In genomic region chr2:157057758-157058157, GRCm38 (mm10) we compare ENCODE assay signal across 13 mouse cellular contexts. TPM values are rescaled to one million over a fixed set of nuclear protein-coding genes. Genes with fewer than 3 reads are reported as not detected.
DNase-seq lines count a peak whose midpoint lies in the region; ATAC-seq and TF ChIP-seq lines count a peak whose summit lies in the region.
"Had no signal": no experiment of that assay in that cellular context is flagged by ENCODE, and none has a peak within 500 bp of the region (broad histone marks: within the 10 kb centered on the region; RNA-seq: fewer than 3 reads in every experiment).

No protein-coding gene starts in this region.

- no peaks in the 10 kb centered on the region for H3K9me3 ChIP-seq in heart, embryonic 13.5 days
- no peaks in the 10 kb centered on the region for H3K9me3 ChIP-seq in heart, embryonic 11.5 days (replicated peaks; ENCODE audit: control insufficient read depth, low read length)
- no peaks in the 10 kb centered on the region for H3K9me3 ChIP-seq in midbrain, embryonic 10.5 days (replicated peaks)
- H3K9me3 ChIP-seq in midbrain, postnatal 0 days (ENCODE audit: low read length): no peaks in the 10 kb centered on the region
- H3K9me3 ChIP-seq in forebrain, embryonic 14.5 days (replicated peaks; ENCODE audit: control insufficient read depth, low read length): no peaks in the 10 kb centered on the region
- H3K9me3 ChIP-seq in midbrain, embryonic 14.5 days (ENCODE audit: control insufficient read depth, low read length): no peaks in the 10 kb centered on the region

- no peaks in the 10 kb centered on the region for H3K27me3 ChIP-seq in heart, embryonic 13.5 days (replicated peaks)
- H3K27me3 ChIP-seq in heart, embryonic 11.5 days (ENCODE audit: control insufficient read depth, insufficient read depth, low read length): no peaks in the 10 kb centered on the region
- no peaks in the 10 kb centered on the region for H3K27me3 ChIP-seq in midbrain, embryonic 10.5 days (ENCODE audit: low read depth, poor library complexity, severe bottlenecking)
- no peaks in the 10 kb centered on the region for H3K27me3 ChIP-seq in midbrain, postnatal 0 days (ENCODE audit: insufficient read depth, low read length)
- H3K27me3 ChIP-seq in forebrain, embryonic 14.5 days (replicated peaks; ENCODE audit: control insufficient read depth, insufficient read depth, low read length): no peaks in the 10 kb centered on the region
- no peaks in the 10 kb centered on the region for H3K27me3 ChIP-seq in midbrain, embryonic 14.5 days (ENCODE audit: control insufficient read depth, insufficient read depth, low read length)

- peaks cover 53% of the 10 kb centered on the region for H3K4me1 ChIP-seq in heart, embryonic 13.5 days
- peaks cover 15% of the 10 kb centered on the region for H3K4me1 ChIP-seq in heart, embryonic 11.5 days (ENCODE audit: control insufficient read depth, insufficient read depth, low read length)
- peaks cover 30% of the 10 kb centered on the region for H3K4me1 ChIP-seq in midbrain, embryonic 10.5 days
- 0 out of 2 replicates have a peak, but pooled peaks cover 2% of the 10 kb centered on the region for H3K4me1 ChIP-seq in midbrain, postnatal 0 days (ENCODE audit: insufficient read depth, low read length)
- peaks cover 16% of the 10 kb centered on the region for H3K4me1 ChIP-seq in forebrain, embryonic 14.5 days (ENCODE audit: control insufficient read depth, insufficient read depth, low read length)
- peaks cover 17% of the 10 kb centered on the region for H3K4me1 ChIP-seq in midbrain, embryonic 14.5 days (ENCODE audit: control insufficient read depth, insufficient read depth, low read length)

- H3K36me3 ChIP-seq in heart, embryonic 13.5 days: peaks cover 56% of the 10 kb centered on the region
- peaks cover 10% of the 10 kb centered on the region for H3K36me3 ChIP-seq in heart, embryonic 11.5 days (ENCODE audit: control insufficient read depth, insufficient read depth, low read length)
- peaks cover 74% of the 10 kb centered on the region for H3K36me3 ChIP-seq in midbrain, embryonic 10.5 days
- peaks cover 25% of the 10 kb centered on the region for H3K36me3 ChIP-seq in midbrain, postnatal 0 days (ENCODE audit: insufficient read depth, low read length)
- H3K36me3 ChIP-seq in forebrain, embryonic 14.5 days (ENCODE audit: control insufficient read depth, insufficient read depth, low read length): peaks cover 48% of the 10 kb centered on the region
- peaks cover 60% of the 10 kb centered on the region for H3K36me3 ChIP-seq in midbrain, embryonic 14.5 days (ENCODE audit: control insufficient read depth, insufficient read depth, low read length)

- no peak for DNase-seq in midbrain, embryonic 10.5 days (ENCODE audit: low spot score)
- no peak for DNase-seq in midbrain, postnatal 0 days (ENCODE audit: low spot score)
- DNase-seq in forebrain, embryonic 14.5 days (ENCODE audit: low spot score): no peak
- DNase-seq in midbrain, embryonic 14.5 days: no peak
- no peak for DNase-seq in ovary, postnatal 10 days (ENCODE audit: low spot score)
- DNase-seq in adipocyte (ENCODE audit: low spot score): no peak
- DNase-seq: gastrocnemius, postnatal 10 days; left cerebral cortex, postnatal 4 days had no signal

- no peak for ATAC-seq in heart, embryonic 13.5 days (ENCODE audit: extremely low read depth, insufficient number of reproducible peaks, low FRiP score, low TSS enrichment)
- ATAC-seq in heart, embryonic 11.5 days (replicated peaks; ENCODE audit: insufficient number of reproducible peaks, low FRiP score, low TSS enrichment): no peak
- ATAC-seq in midbrain, postnatal 0 days (ENCODE audit: low FRiP score): no peak
- no peak for ATAC-seq in forebrain, embryonic 14.5 days
- ATAC-seq in midbrain, embryonic 14.5 days (ENCODE audit: low FRiP score, low TSS enrichment): no peak
- ATAC-seq: activated CD4-positive, CD25-positive, alpha-beta regulatory T cell, adult 4 months had no signal

- TF ChIP-seq CTCF in midbrain, postnatal 0 days (IDR thresholded peaks at IDR 0.05): no peak

- no peak overlapping the region for H3K9ac ChIP-seq in heart, embryonic 13.5 days
- H3K9ac ChIP-seq in heart, embryonic 11.5 days (ENCODE audit: low read depth, low read length): no peak overlapping the region
- no peak overlapping the region for H3K9ac ChIP-seq in midbrain, postnatal 0 days (replicated peaks; ENCODE audit: low read length, poor library complexity, severe bottlenecking)
- no peak overlapping the region; the same call in 1 of the 2 replicates for H3K9ac ChIP-seq in forebrain, embryonic 14.5 days (ENCODE audit: low read length)
- no peak overlapping the region for H3K9ac ChIP-seq in midbrain, embryonic 14.5 days (replicated peaks; ENCODE audit: low read length)

- WGBS in heart, embryonic 13.5 days: 90% methylated on average over 4 of the region's 4 CpGs
- WGBS in heart, embryonic 11.5 days (ENCODE audit: insufficient replicate concordance): 87% methylated on average over 4 of the region's 4 CpGs
- WGBS in midbrain, embryonic 10.5 days: 87% methylated on average over 4 of the region's 4 CpGs
- WGBS in midbrain, postnatal 0 days: 81% methylated on average over 4 of the region's 4 CpGs
- 77% methylated on average over 4 of the region's 4 CpGs for WGBS in forebrain, embryonic 14.5 days
- WGBS in midbrain, embryonic 14.5 days: 90% methylated on average over 4 of the region's 4 CpGs

- no peak overlapping the region for H3K4me3 ChIP-seq in heart, embryonic 13.5 days
- no peak overlapping the region for H3K4me3 ChIP-seq in heart, embryonic 11.5 days (ENCODE audit: low read depth, low read length)
- H3K4me3 ChIP-seq in midbrain, embryonic 10.5 days: no peak overlapping the region
- no peak overlapping the region for H3K4me3 ChIP-seq in midbrain, postnatal 0 days (ENCODE audit: low read depth, low read length)
- H3K4me3 ChIP-seq in forebrain, embryonic 14.5 days (ENCODE audit: low read depth, low read length): no peak overlapping the region
- H3K4me3 ChIP-seq in midbrain, embryonic 14.5 days (replicated peaks; ENCODE audit: low read depth, low read length): no peak overlapping the region

- no peak overlapping the region for H3K4me2 ChIP-seq in heart, embryonic 13.5 days
- no peak overlapping the region for H3K4me2 ChIP-seq in heart, embryonic 11.5 days
- no peak overlapping the region for H3K4me2 ChIP-seq in midbrain, postnatal 0 days (ENCODE audit: low read depth, low read length, poor library complexity, severe bottlenecking)
- H3K4me2 ChIP-seq in forebrain, embryonic 14.5 days (ENCODE audit: low read length): 0 out of 2 replicates have a peak overlapping the region, but pooled peaks have one; percentile 35
- no peak overlapping the region for H3K4me2 ChIP-seq in midbrain, embryonic 14.5 days (ENCODE audit: low read length)

- H3K27ac ChIP-seq in heart, embryonic 13.5 days (replicated peaks): peak overlapping the region; percentile 86
- no peak overlapping the region for H3K27ac ChIP-seq in heart, embryonic 11.5 days (ENCODE audit: low read depth, low read length)
- H3K27ac ChIP-seq in midbrain, embryonic 10.5 days (replicated peaks): peak overlapping the region; percentile 90
- no peak overlapping the region for H3K27ac ChIP-seq in midbrain, postnatal 0 days (ENCODE audit: low read depth, low read length)
- peak overlapping the region; percentile 82 for H3K27ac ChIP-seq in forebrain, embryonic 14.5 days (ENCODE audit: low read depth, low read length)
- peak overlapping the region; percentile 83; the same call in 1 of the 2 replicates for H3K27ac ChIP-seq in midbrain, embryonic 14.5 days (replicated peaks; ENCODE audit: low read depth, low read length)

RNA-seq across cellular contexts. Expression of gene Soga1, which starts 21.3 kb away (rescaled TPM):
- polyA plus RNA-seq in heart, embryonic 13.5 days (2015; fragmentation: Nextera tagmentation; extraction: Ambion mirVana): 2.6 TPM in 2 replicates
- polyA plus RNA-seq in heart, embryonic 11.5 days (2014; fragmentation: Nextera tagmentation; extraction: Ambion mirVana): 3.4 and 3.6 TPM in 2 replicates
- 3.6 and 3.7 TPM in 2 replicates for polyA plus RNA-seq in midbrain, embryonic 10.5 days (2016; fragmentation: Nextera tagmentation; extraction: Ambion mirVana)
- total RNA-seq in midbrain, postnatal 0 days (2014; rRNA removed): 122 and 132 TPM in 2 replicates
- polyA plus RNA-seq in midbrain, postnatal 0 days (2015; fragmentation: Nextera tagmentation; extraction: Ambion mirVana): 2.8 and 3.9 TPM in 2 replicates
- polyA plus RNA-seq in forebrain, embryonic 14.5 days (2014; fragmentation: Nextera tagmentation; extraction: Ambion mirVana): 5.9 and 8.1 TPM in 2 replicates
- polyA plus RNA-seq in midbrain, embryonic 14.5 days (2014; fragmentation: Nextera tagmentation; extraction: Ambion mirVana): 12.0 and 13.1 TPM in 2 replicates

RNA-seq across cellular contexts. Expression of gene Tldc2, which starts 29.1 kb away (rescaled TPM):
- polyA plus RNA-seq in heart, embryonic 13.5 days (2015; fragmentation: Nextera tagmentation; extraction: Ambion mirVana): not detected in 2 replicates
- polyA plus RNA-seq in heart, embryonic 11.5 days (2014; fragmentation: Nextera tagmentation; extraction: Ambion mirVana): 0.26 TPM in 1 of 2 replicates, not detected in the other
- polyA plus RNA-seq in midbrain, embryonic 10.5 days (2016; fragmentation: Nextera tagmentation; extraction: Ambion mirVana): not detected in 2 replicates
- total RNA-seq in midbrain, postnatal 0 days (2014; rRNA removed): not detected in 2 replicates
- polyA plus RNA-seq in midbrain, postnatal 0 days (2015; fragmentation: Nextera tagmentation; extraction: Ambion mirVana): not detected in 2 replicates
- polyA plus RNA-seq in forebrain, embryonic 14.5 days (2014; fragmentation: Nextera tagmentation; extraction: Ambion mirVana): not detected in 2 replicates
- not detected in 2 replicates for polyA plus RNA-seq in midbrain, embryonic 14.5 days (2014; fragmentation: Nextera tagmentation; extraction: Ambion mirVana)
- total RNA-seq: gastrocnemius, postnatal 10 days; left cerebral cortex, postnatal 4 days had no signal
- polyA plus RNA-seq: activated CD4-positive, CD25-positive, alpha-beta regulatory T cell, adult 4 months; neural tube, embryonic 14.5 days; thymus, postnatal 0 days had no signal

RNA-seq across cellular contexts. Expression of gene Dsn1, which starts 50.8 kb away (rescaled TPM):
- 30.2 and 33.6 TPM in 2 replicates for polyA plus RNA-seq in heart, embryonic 13.5 days (2015; fragmentation: Nextera tagmentation; extraction: Ambion mirVana)
- 38.4 and 48.4 TPM in 2 replicates for polyA plus RNA-seq in heart, embryonic 11.5 days (2014; fragmentation: Nextera tagmentation; extraction: Ambion mirVana)
- 52.4 and 57.5 TPM in 2 replicates for polyA plus RNA-seq in midbrain, embryonic 10.5 days (2016; fragmentation: Nextera tagmentation; extraction: Ambion mirVana)
- 5.3 and 8.8 TPM in 2 replicates for total RNA-seq in midbrain, postnatal 0 days (2014; rRNA removed)
- 7.2 and 7.8 TPM in 2 replicates for polyA plus RNA-seq in midbrain, postnatal 0 days (2015; fragmentation: Nextera tagmentation; extraction: Ambion mirVana)
- polyA plus RNA-seq in forebrain, embryonic 14.5 days (2014; fragmentation: Nextera tagmentation; extraction: Ambion mirVana): 24.5 and 27.7 TPM in 2 replicates
- 7.6 and 13.7 TPM in 2 replicates for polyA plus RNA-seq in midbrain, embryonic 14.5 days (2014; fragmentation: Nextera tagmentation; extraction: Ambion mirVana)

Comparison
In these comparisons a context has a peak if more than half of its experiments do, and no peak if none do; other contexts are left out.
1. H3K27ac ChIP-seq: peak in heart, embryonic 13.5 days (single experiment), midbrain, embryonic 10.5 days (single experiment), forebrain, embryonic 14.5 days (single experiment) and midbrain, embryonic 14.5 days (single experiment); none in heart, embryonic 11.5 days (single experiment) and midbrain, postnatal 0 days (single experiment).